Mouse (Mus musculus) embryonic fibroblast, embryonic 13.5 days (primary cell): ENCODE measurements around the gene Fzd9. TPM values are rescaled to one million over a fixed set of nuclear protein-coding genes. Genes with fewer than 3 reads are reported as not detected.
A peak's percentile ranks its signal among the peaks of the same experiment; 100 is the strongest.

Source experiments
- H3K27ac ChIP-seq: 2 replicates; pipeline ENCODE4 v1.5.1; 2012; ENCODE audit warnings: low read length, control low read depth, inconsistent platforms; ENCODE audit not compliant: insufficient read depth
- H3K4me1 ChIP-seq: 2 replicates; pipeline ENCODE4 v1.6.1; 2011; ENCODE audit warnings: low read length; ENCODE audit not compliant: control insufficient read depth, insufficient read depth
- H3K4me3 ChIP-seq: 2 replicates; pipeline ENCODE4 v1.5.1; 2011; ENCODE audit warnings: mild to moderate bottlenecking, control low read depth, low read length; ENCODE audit not compliant: insufficient read depth
- CTCF ChIP-seq: IDR thresholded peaks from 2 replicates; pipeline ENCODE4 v1.5.1; 2011; ENCODE audit warnings: mild to moderate bottlenecking, control low read depth, low read length, moderate library complexity, borderline replicate concordance; ENCODE audit not compliant: insufficient read depth
- POLR2A ChIP-seq: IDR thresholded peaks from 2 replicates; pipeline ENCODE4 v1.6.1; 2011; ENCODE audit warnings: low read depth, mild to moderate bottlenecking, control low read depth, low read length, moderate library complexity
- polyA plus RNA-seq: library from polyadenylated mRNA; stranded (reverse); fragments of >200 nt; gene quantifications from 2 replicates; pipeline ENCODE4 v1.2.4, GENCODE M21; 2011; ENCODE audit warnings: low read depth; ENCODE audit not compliant: missing spikeins, insufficient read length

Gene Fzd9
- polyA plus RNA-seq, 1 experiment, result not detected

- TF ChIP-seq POLR2A, result no peak
- TF ChIP-seq CTCF, result no peak
- Histone ChIP-seq H3K27ac (no peak overlapping the region), H3K4me3 (no peak overlapping the region), H3K4me1 (no peaks in the 10 kb centered on the region)
Observed at GRCm38 (mm10) chr5:135271563-135272165, 20.6 kb upstream of the Fzd9 start.

GRCm38 (mm10) chr5:135270361-135270760, 19.3 kb upstream of the Fzd9 start:
- no peaks in the 10 kb centered on the region for H3K4me1 ChIP-seq
- no peak overlapping the region for H3K27ac ChIP-seq
- H3K4me3 ChIP-seq, result no peak overlapping the region
- no peak for TF ChIP-seq CTCF
- no peak for TF ChIP-seq POLR2A

- Histone ChIP-seq H3K4me3 (no peak overlapping the region), H3K4me1 (no peaks in the 10 kb centered on the region), H3K27ac (no peak overlapping the region)
- TF ChIP-seq POLR2A (no peak), CTCF (no peak)
Observed at GRCm38 (mm10) chr5:135269451-135269850, 18.4 kb upstream of the Fzd9 start.

- Histone ChIP-seq H3K4me3 (no peak overlapping the region), H3K27ac (no peak overlapping the region), H3K4me1 (no peaks in the 10 kb centered on the region)
- TF ChIP-seq CTCF (no peak), POLR2A (no peak)
Observed at GRCm38 (mm10) chr5:135264548-135264947, 13.5 kb upstream of the Fzd9 start.

- Histone ChIP-seq H3K27ac (no peak overlapping the region), H3K4me3 (no peak overlapping the region), H3K4me1 (no peaks in the 10 kb centered on the region)
- TF ChIP-seq POLR2A, result no peak
- TF ChIP-seq CTCF, result no peak
Observed at GRCm38 (mm10) chr5:135263866-135264503, 13.0 kb upstream of the Fzd9 start.

- Histone ChIP-seq H3K4me3 (no peak overlapping the region), H3K27ac (no peak overlapping the region), H3K4me1 (no peaks in the 10 kb centered on the region)
- TF ChIP-seq CTCF (no peak), POLR2A (no peak)
Observed at GRCm38 (mm10) chr5:135258280-135259150, 7.5 kb upstream of the Fzd9 start.

- no peak overlapping the region for H3K4me3 ChIP-seq
- no peaks in the 10 kb centered on the region for H3K4me1 ChIP-seq
- TF ChIP-seq CTCF, result peak; percentile 18; the same call in 1 of the 2 replicates
- TF ChIP-seq POLR2A, result no peak
- no peak overlapping the region for H3K27ac ChIP-seq
Observed at GRCm38 (mm10) chr5:135257559-135257958, 6.5 kb upstream of the Fzd9 start.

- H3K27ac ChIP-seq, result no peak overlapping the region
- TF ChIP-seq POLR2A (no peak), CTCF (no peak)
- no peak overlapping the region for H3K4me3 ChIP-seq
- peaks cover 2% of the 10 kb centered on the region; the same call in 1 of the 2 replicates for H3K4me1 ChIP-seq
Observed at GRCm38 (mm10) chr5:135256166-135256565, 5.1 kb upstream of the Fzd9 start.

- Histone ChIP-seq H3K27ac (no peak overlapping the region), H3K4me3 (no peak overlapping the region), H3K4me1 (peaks cover 2% of the 10 kb centered on the region; the same call in 1 of the 2 replicates)
- TF ChIP-seq POLR2A (no peak), CTCF (no peak)
Observed at GRCm38 (mm10) chr5:135253741-135254401, 2.8 kb upstream of the Fzd9 start.
